Mouse (Mus musculus) thymus, adult 2 months (tissue): ENCODE results near the gene Aim2. TPM values are rescaled to one million over a fixed set of nuclear protein-coding genes. Genes with fewer than 3 reads are reported as not detected.
"Not testable (repeated sequence)": the region's sequence is repeated elsewhere in the genome, so short reads cannot be mapped to it uniquely, and the experiment has no call there.

Source experiments
- DNase-seq: peaks from one replicate; pipeline ENCODE4 v3.0.0; 2021
- H3K27ac ChIP-seq: fragments of 200-500 bp; 2 replicates; pipeline ENCODE4 v1.5.1; 2012; ENCODE audit warnings: low read length, control low read depth; ENCODE audit not compliant: control insufficient read depth, insufficient read depth
- H3K27me3 ChIP-seq: fragments of 200-500 bp; 2 replicates; pipeline ENCODE4 v1.6.1; 2012; ENCODE audit warnings: mild to moderate bottlenecking, low read length, moderate library complexity, mixed read lengths; ENCODE audit not compliant: control insufficient read depth, insufficient read depth
- H3K36me3 ChIP-seq: fragments of 200-500 bp; 2 replicates; pipeline ENCODE4 v1.6.1; 2012; ENCODE audit warnings: mild to moderate bottlenecking, low read length, moderate library complexity; ENCODE audit not compliant: control insufficient read depth, insufficient read depth
- H3K4me1 ChIP-seq: fragments of 200-500 bp; replicated peaks from 2 replicates; pipeline ENCODE4 v1.6.1; 2012; ENCODE audit warnings: low read length; ENCODE audit not compliant: control insufficient read depth, insufficient read depth
- H3K4me3 ChIP-seq: fragments of 200-500 bp; 2 replicates; pipeline ENCODE4 v1.5.1; 2012; ENCODE audit warnings: mild to moderate bottlenecking, low read length, control low read depth, moderate library complexity; ENCODE audit not compliant: control insufficient read depth, insufficient read depth
- CTCF ChIP-seq: fragments of 200-500 bp; IDR thresholded peaks from 2 replicates; pipeline ENCODE4 v1.5.1; 2012; ENCODE audit warnings: mild to moderate bottlenecking, control low read depth, low read length, moderate library complexity, borderline replicate concordance; ENCODE audit not compliant: control insufficient read depth, poor library complexity, insufficient read depth; ENCODE audit errors: extremely low read depth
- POLR2A ChIP-seq: fragments of 200-500 bp; IDR thresholded peaks from 2 replicates; pipeline ENCODE4 v1.6.1; 2012; ENCODE audit warnings: mild to moderate bottlenecking, low read length, control low read depth, moderate library complexity; ENCODE audit not compliant: control insufficient read depth, poor library complexity, insufficient read depth; ENCODE audit errors: extremely low read depth
- WGBS: fragments of 180-500 bp; shearing (Covaris S2); methylation state at CpG from one replicate; pipeline ENCODE4 v1.1.7; 2018; 5-methylcytosine and 5-hydroxymethylcytosine counted together
- polyA plus RNA-seq: library from polyadenylated mRNA; depleted of rRNA; stranded (reverse); fragments of >200 nt; gene quantifications from 2 replicates; pipeline ENCODE4 v1.2.3, GENCODE M21; 2012

The Aim2 gene
- polyA plus RNA-seq, 1 experiment = 7.4 TPM

GRCm38 (mm10) chr1:173443061-173443460 lies 92.4 kb downstream of the Aim2 start:
- Histone ChIP-seq H3K4me3 (no peak overlapping the region), H3K4me1 (peaks cover 12% of the 10 kb centered on the region), H3K36me3 (no peaks in the 10 kb centered on the region), H3K27ac (no peak overlapping the region), H3K27me3 (no peaks in the 10 kb centered on the region)
- TF ChIP-seq POLR2A (no peak), CTCF (no peak)
- DNase-seq = no peak
- 41% methylated on average over 1 of the region's 1 CpGs for WGBS

- Histone ChIP-seq H3K36me3 (no peaks in the 10 kb centered on the region), H3K4me1 (no peaks in the 10 kb centered on the region), H3K27me3 (no peaks in the 10 kb centered on the region), H3K4me3 (no peak overlapping the region), H3K27ac (no peak overlapping the region)
- 56% methylated on average over 4 of the region's 4 CpGs for WGBS
- TF ChIP-seq POLR2A (no peak), CTCF (no peak)
- no peak for DNase-seq
Observed at GRCm38 (mm10) chr1:173447067-173447466, 96.4 kb downstream of the Aim2 start.

GRCm38 (mm10) chr1:173450621-173451020 lies 99.9 kb downstream of the Aim2 start:
- Histone ChIP-seq H3K27me3 (no peaks in the 10 kb centered on the region), H3K4me1 (no peaks in the 10 kb centered on the region), H3K4me3 (no peak overlapping the region), H3K36me3 (no peaks in the 10 kb centered on the region), H3K27ac (no peak overlapping the region)
- no peak for TF ChIP-seq POLR2A
- TF ChIP-seq CTCF = no peak
- WGBS = 96% methylated on average over 4 of the region's 4 CpGs
- no peak for DNase-seq

GRCm38 (mm10) chr1:173451665-173452064 lies 101.0 kb downstream of the Aim2 start:
- Histone ChIP-seq H3K27me3 (no peaks in the 10 kb centered on the region), H3K4me3 (no peak overlapping the region), H3K36me3 (no peaks in the 10 kb centered on the region), H3K4me1 (no peaks in the 10 kb centered on the region), H3K27ac (no peak overlapping the region)
- no peak for DNase-seq
- TF ChIP-seq CTCF (no peak), POLR2A (no peak)
- 96% methylated on average over 5 of the region's 5 CpGs for WGBS

- no peak overlapping the region for H3K4me3 ChIP-seq
- H3K27me3 ChIP-seq = no peaks in the 10 kb centered on the region
- WGBS = 52% methylated on average over 7 of the region's 7 CpGs
- H3K27ac ChIP-seq = no peak overlapping the region
- no peaks in the 10 kb centered on the region for H3K36me3 ChIP-seq
- H3K4me1 ChIP-seq = no peaks in the 10 kb centered on the region
- DNase-seq = peak; percentile 37
- no peak for TF ChIP-seq POLR2A
Observed at GRCm38 (mm10) chr1:173456139-173456754, 105.6 kb downstream of the Aim2 start.

DNA sequence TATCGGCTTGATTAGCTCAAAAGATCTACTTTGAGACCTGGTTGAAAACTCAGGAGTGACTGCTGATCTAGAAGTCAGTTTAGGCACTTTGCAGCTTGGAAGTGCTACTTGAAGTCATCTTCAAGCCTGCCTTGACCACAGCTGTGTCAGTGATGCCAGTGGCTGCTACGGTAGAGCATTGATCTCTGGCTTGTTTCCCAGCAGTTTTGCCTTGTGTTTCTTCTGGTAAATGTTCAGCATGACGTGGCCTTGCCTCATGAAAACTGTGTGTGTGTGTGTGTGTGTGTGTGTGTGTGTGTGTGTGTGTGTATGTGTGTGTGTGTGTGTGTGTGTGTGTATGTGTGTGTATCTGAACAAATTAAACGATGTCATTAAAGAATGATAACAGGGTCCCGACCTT lies 106.1 kb downstream of the Aim2 start:
- TF ChIP-seq POLR2A (no peak), CTCF (no peak)
- no peak overlapping the region for H3K27ac ChIP-seq
- 92% methylated on average over 5 of the region's 5 CpGs for WGBS
- no peaks in the 10 kb centered on the region for H3K27me3 ChIP-seq
- no peaks in the 10 kb centered on the region for H3K4me1 ChIP-seq
- H3K36me3 ChIP-seq = no peaks in the 10 kb centered on the region
- no peak overlapping the region for H3K4me3 ChIP-seq
- no peak for DNase-seq

- 96% methylated on average over 5 of the region's 5 CpGs for WGBS
- DNase-seq, H3K4me1 ChIP-seq, H3K27me3 ChIP-seq, H3K4me3 ChIP-seq, H3K36me3 ChIP-seq, H3K27ac ChIP-seq: not testable (repeated sequence)
Observed at GRCm38 (mm10) chr1:173480399-173481181, 129.9 kb downstream of the Aim2 start.

DNA sequence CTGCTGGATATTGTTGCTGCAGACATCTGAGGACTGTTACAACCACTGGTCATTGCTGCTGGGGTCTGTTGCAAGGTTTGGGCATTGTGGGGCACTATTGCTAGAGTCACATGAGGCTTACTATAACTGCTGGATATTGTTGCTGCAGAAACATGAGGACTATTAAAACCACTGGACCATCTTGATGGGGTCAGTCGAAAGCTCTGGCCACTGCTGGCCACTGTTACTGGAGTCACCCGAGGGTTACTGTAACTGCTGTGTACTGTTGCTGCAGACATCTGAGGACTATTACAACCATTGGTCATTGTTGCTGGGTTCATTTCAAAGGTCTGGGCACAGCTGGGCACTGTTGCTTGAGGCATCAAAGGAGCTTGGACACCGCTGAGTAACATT lies 130.5 kb downstream of the Aim2 start:
- H3K4me3 ChIP-seq, H3K4me1 ChIP-seq, H3K27me3 ChIP-seq, H3K27ac ChIP-seq, H3K36me3 ChIP-seq, DNase-seq: not testable (repeated sequence)
- WGBS = 95% methylated on average over 3 of the region's 3 CpGs

- not testable (repeated sequence) for H3K4me1 ChIP-seq, H3K27me3 ChIP-seq, H3K36me3 ChIP-seq
- DNase-seq = peak; percentile 35
- Histone ChIP-seq H3K4me3 (peak within 1 kb of the TSS; percentile 5; the same call in 1 of the 2 replicates), H3K27ac (peak within 1 kb of the TSS; percentile 57; the same call in 1 of the 2 replicates)
- WGBS = 5% methylated on average over 3 of the region's 3 CpGs
Observed at GRCm38 (mm10) chr1:173490812-173491480, 140.3 kb downstream of the Aim2 start, which contains the start of gene Ifi206. TSS of gene Ifi206 (minus strand) at chr1:173491041.

DNA sequence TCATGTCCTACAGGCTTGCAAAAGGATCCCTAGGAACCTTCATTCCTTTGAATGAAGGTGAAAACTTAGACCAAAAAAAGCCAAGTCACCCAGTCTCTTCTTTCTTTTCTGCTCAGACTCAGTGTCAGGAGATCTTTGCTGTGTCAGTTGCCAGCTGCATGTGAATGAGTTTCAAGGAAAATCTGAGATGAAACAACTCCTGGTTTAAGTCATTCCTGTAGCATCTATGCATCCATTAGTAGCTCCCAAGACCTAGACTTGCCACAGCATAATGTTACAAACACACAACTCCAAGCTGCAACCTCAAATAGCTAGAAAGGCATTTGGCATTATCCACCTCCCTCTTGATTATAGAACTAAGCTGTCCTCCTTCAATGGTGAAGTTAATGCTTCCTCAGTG lies 140.8 kb downstream of the Aim2 start:
- H3K36me3 ChIP-seq, H3K4me3 ChIP-seq, H3K27me3 ChIP-seq, H3K4me1 ChIP-seq, DNase-seq, H3K27ac ChIP-seq: not testable (repeated sequence)
